Mouse (Mus musculus) stomach, embryonic 14.5 days (tissue): ENCODE measurements around the gene Dcun1d3. TPM values are rescaled to one million over a fixed set of nuclear protein-coding genes. Genes with fewer than 3 reads are reported as not detected.
A peak's percentile ranks its signal among the peaks of the same experiment; 100 is the strongest.

Source experiments
- ATAC-seq: fragments of 200-750 bp; cut with Nextera tagmentation; 2 replicates; pipeline ENCODE4 v1.8.0; 2017; ENCODE audit warnings: low read depth, moderate TSS enrichment; ENCODE audit not compliant: insufficient number of reproducible peaks, insufficient read depth, low FRiP score
- H3K27ac ChIP-seq: fragments of 300-500 bp; sonication (generic); 2 replicates; pipeline ENCODE4 v1.5.1; 2014; ENCODE audit warnings: mild to moderate bottlenecking, low read length, moderate library complexity, mixed read lengths
- H3K27me3 ChIP-seq: fragments of 300-500 bp; sonication (generic); 2 replicates; pipeline ENCODE4 v1.6.1; 2014; ENCODE audit warnings: low read length, control low read depth, mixed read lengths; ENCODE audit not compliant: control insufficient read depth, insufficient read depth
- H3K36me3 ChIP-seq: fragments of 300-500 bp; sonication (generic); 2 replicates; pipeline ENCODE4 v1.6.1; 2014; ENCODE audit warnings: mild to moderate bottlenecking, control low read depth, low read length, moderate library complexity, mixed read lengths; ENCODE audit not compliant: control insufficient read depth, insufficient read depth
- H3K4me1 ChIP-seq: fragments of 300-500 bp; sonication (generic); 2 replicates; pipeline ENCODE4 v1.6.1; 2014; ENCODE audit warnings: low read length, control low read depth, mixed read lengths; ENCODE audit not compliant: control insufficient read depth, insufficient read depth
- H3K4me2 ChIP-seq: fragments of 300-500 bp; sonication (generic); replicated peaks from 2 replicates; pipeline ENCODE4 v1.6.1; 2014; ENCODE audit warnings: low read depth, low read length, control low read depth
- H3K4me3 ChIP-seq: fragments of 300-500 bp; sonication (generic); 2 replicates; pipeline ENCODE4 v1.5.1; 2014; ENCODE audit warnings: low read depth, low read length, control low read depth
- H3K9ac ChIP-seq: fragments of 300-500 bp; sonication (generic); replicated peaks from 2 replicates; pipeline ENCODE4 v1.6.1; 2014; ENCODE audit warnings: low read depth, mild to moderate bottlenecking, control low read depth, low read length, moderate library complexity, mixed read lengths
- H3K9me3 ChIP-seq: fragments of 300-500 bp; sonication (generic); 2 replicates; pipeline ENCODE4 v1.6.1; 2016; ENCODE audit warnings: low read depth, low read length, control low read depth; ENCODE audit not compliant: control insufficient read depth
- WGBS: fragments of 180-500 bp; shearing (Covaris S2); extraction: QIAGEN DNeasy Blood & Tissue Kit; methylation state at CpG from one replicate; pipeline ENCODE4 v1.1.7; 2014; 5-methylcytosine and 5-hydroxymethylcytosine counted together
- polyA plus RNA-seq: library from polyadenylated mRNA; unstranded; fragments of >200 nt; fragmentation: Nextera tagmentation; extraction: Ambion mirVana; gene quantifications from 2 replicates; pipeline ENCODE4 v1.2.1, GENCODE M21; 2014

Gene Dcun1d3
- polyA plus RNA-seq, 1 experiment from 2014 or later = 5.5 TPM

DNA sequence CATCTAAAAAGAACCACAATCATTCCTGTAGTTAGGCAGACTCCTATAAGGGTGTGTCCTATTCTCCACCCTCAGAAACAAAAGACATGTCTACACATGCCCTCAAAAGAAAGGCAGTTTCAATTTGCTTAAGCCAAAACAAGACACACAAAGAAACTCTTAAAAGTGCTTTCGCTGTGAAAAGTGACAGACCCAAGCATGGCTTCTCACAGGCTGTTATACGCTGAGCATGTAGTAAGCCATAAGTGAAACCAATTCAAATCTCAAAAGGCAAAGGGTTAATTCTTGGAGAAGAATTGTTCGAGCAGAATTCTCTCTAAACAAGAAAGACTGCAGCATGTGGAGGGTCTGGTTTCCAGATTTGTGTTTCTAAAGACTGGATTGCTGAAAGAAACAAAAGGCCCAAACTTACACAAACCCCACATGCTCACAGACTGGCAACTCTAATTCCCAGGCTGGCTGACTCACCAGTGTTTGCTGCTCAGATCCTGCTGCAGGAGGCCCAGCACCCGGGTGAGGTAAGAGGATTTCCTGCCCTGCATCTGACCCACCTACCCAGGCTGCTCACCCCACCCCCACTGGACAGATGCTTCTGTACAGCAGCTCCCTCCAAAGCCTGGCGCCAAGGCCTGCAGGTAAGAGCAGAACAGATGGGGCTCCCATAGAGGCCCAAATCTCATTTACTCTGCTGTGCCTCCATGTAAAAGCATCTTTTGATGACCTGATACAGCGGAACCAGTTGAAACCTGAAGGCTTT lies 34.6 kb downstream of the Dcun1d3 start:
- Histone ChIP-seq H3K27ac (peak overlapping the region; percentile 79), H3K4me2 (no peak overlapping the region; the same call in 1 of the 2 replicates), H3K9ac (no peak overlapping the region; the same call in 1 of the 2 replicates), H3K27me3 (no peaks in the 10 kb centered on the region), H3K9me3 (no peaks in the 10 kb centered on the region), H3K4me1 (peaks cover 6% of the 10 kb centered on the region; the same call in 1 of the 2 replicates), H3K36me3 (peaks cover 15% of the 10 kb centered on the region; the same call in 1 of the 2 replicates), H3K4me3 (no peak overlapping the region)
- peak; percentile 90 for ATAC-seq
- WGBS = 23% methylated on average over 6 of the region's 6 CpGs

DNA sequence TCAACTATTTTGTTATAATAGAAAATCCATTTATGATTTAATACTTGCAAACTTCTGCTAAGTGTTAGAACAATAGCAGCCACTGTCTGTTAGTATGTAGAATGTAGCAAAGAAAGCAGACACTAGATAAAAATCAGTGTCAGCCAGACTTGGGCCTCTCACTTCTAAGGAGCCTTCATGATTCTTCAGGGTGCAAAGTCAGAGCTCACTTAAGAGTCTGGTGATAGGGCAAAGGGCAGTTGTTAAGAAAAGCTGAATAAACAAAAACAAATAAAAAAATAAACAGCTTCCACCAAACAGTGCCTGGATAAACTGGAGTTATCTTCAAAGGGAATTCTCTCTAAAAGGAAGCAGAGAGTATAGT lies 35.1 kb downstream of the Dcun1d3 start:
- H3K4me3 ChIP-seq = no peak overlapping the region
- no peak overlapping the region for H3K4me2 ChIP-seq
- no peaks in the 10 kb centered on the region for H3K9me3 ChIP-seq
- ATAC-seq = no peak
- H3K27me3 ChIP-seq = no peaks in the 10 kb centered on the region
- no peak overlapping the region for H3K9ac ChIP-seq
- H3K27ac ChIP-seq = peak overlapping the region; percentile 79; the same call in 1 of the 2 replicates
- peaks cover 6% of the 10 kb centered on the region; the same call in 1 of the 2 replicates for H3K4me1 ChIP-seq
- H3K36me3 ChIP-seq = peaks cover 15% of the 10 kb centered on the region; the same call in 1 of the 2 replicates

DNA sequence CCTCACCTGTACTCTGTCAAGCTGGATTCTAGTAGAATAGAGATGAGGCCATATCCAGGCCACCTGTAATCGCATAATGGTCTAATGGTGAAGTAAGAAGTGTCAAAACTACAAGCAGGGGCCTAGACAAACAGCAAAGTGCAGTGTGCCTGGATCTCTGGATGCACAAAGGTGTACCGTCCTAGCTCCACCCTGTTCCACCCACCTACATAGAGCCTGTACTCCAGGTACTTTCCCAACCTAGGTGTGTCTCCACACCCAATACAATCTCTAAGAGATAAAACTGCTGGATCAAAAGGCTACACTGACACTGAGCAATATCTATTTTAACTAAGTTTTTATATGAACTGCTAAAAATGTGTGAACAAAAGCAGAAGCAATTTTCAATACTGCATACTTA lies 35.5 kb downstream of the Dcun1d3 start:
- Histone ChIP-seq H3K27me3 (no peaks in the 10 kb centered on the region), H3K4me2 (no peak overlapping the region), H3K4me1 (peaks cover 6% of the 10 kb centered on the region; the same call in 1 of the 2 replicates), H3K4me3 (no peak overlapping the region), H3K27ac (no peak overlapping the region; the same call in 1 of the 2 replicates), H3K9me3 (no peaks in the 10 kb centered on the region), H3K36me3 (peaks cover 15% of the 10 kb centered on the region; the same call in 1 of the 2 replicates), H3K9ac (no peak overlapping the region)
- ATAC-seq = peak; percentile 46; the same call in 1 of the 2 replicates
- 74% methylated on average over 2 of the region's 2 CpGs for WGBS

DNA sequence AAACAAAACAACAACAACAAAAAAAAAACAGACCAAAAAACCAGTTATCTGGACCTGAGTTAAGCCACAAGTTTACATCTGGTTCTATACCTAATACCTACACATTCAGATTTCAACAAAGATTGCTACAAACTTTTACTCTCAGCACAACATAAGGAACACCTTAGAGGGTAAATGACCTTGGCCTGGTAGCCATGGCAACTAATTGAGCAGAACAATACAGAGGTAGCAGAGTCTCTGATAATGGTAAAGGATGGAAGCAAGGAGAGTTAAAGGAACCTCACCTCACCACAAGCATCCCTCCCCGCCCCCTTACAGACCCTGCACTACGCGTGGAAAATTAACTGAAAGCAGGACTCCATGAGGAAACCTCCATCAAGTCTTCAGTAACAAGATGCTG lies 36.0 kb downstream of the Dcun1d3 start:
- H3K36me3 ChIP-seq = peaks cover 15% of the 10 kb centered on the region; the same call in 1 of the 2 replicates
- ATAC-seq = no peak

DNA sequence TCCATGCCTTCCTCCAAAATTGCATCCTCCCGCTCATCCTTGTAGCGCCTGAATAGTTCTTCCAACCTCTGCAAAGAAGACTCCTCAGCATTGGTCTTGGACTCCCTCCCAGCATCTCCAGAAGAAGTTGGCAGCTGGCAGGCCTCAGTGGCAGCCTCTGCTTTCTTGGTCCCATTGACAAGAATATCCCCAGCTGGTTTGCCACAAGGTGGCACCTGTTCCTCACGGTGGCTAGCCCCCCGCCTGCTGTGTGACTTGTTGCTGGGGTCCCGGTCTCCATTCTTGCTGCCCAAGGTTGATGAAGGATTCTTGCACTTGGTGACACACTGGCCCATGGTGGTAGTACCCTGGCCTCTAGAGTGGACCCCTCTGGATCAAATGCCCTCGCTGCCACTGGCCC lies 36.6 kb downstream of the Dcun1d3 start:
- no peak overlapping the region for H3K27ac ChIP-seq
- no peak for ATAC-seq
- 75% methylated on average over 6 of the region's 6 CpGs for WGBS
- no peak overlapping the region for H3K9ac ChIP-seq
- peaks cover 15% of the 10 kb centered on the region; the same call in 1 of the 2 replicates for H3K36me3 ChIP-seq
- H3K9me3 ChIP-seq = no peaks in the 10 kb centered on the region
- peaks cover 6% of the 10 kb centered on the region; the same call in 1 of the 2 replicates for H3K4me1 ChIP-seq
- no peak overlapping the region for H3K4me3 ChIP-seq
- no peaks in the 10 kb centered on the region for H3K27me3 ChIP-seq
- H3K4me2 ChIP-seq = no peak overlapping the region

More for the DNA sequence above, 36.0 kb downstream of the Dcun1d3 start:
- Histone ChIP-seq H3K27me3 (no peaks in the 10 kb centered on the region), H3K9me3 (no peaks in the 10 kb centered on the region), H3K27ac (no peak overlapping the region), H3K9ac (no peak overlapping the region), H3K4me3 (no peak overlapping the region), H3K4me1 (peaks cover 6% of the 10 kb centered on the region; the same call in 1 of the 2 replicates), H3K4me2 (no peak overlapping the region)
- WGBS = 86% methylated on average over 3 of the region's 3 CpGs

DNA sequence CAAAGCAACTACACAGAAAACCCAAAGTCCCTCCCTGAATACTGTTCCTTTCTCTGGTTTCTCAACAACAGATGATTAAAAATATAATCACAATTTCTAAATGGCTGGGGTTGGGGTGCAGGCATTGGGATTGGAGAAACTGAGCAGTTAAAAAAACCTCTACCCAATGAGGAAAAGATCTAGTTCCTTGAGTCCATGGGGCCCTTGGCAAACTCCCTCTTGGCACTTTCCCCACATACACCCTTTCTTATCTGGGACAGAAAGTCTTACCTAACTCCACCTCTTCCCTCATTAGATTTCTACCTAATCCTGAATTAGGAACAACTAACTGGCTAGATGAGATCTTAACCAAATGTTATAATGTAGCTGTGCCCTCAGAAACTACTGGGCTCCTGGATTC lies 41.1 kb downstream of the Dcun1d3 start:
- peaks cover 11% of the 10 kb centered on the region; the same call in 1 of the 2 replicates for H3K36me3 ChIP-seq
- H3K4me2 ChIP-seq = no peak overlapping the region
- H3K27me3 ChIP-seq = no peaks in the 10 kb centered on the region
- no peaks in the 10 kb centered on the region for H3K9me3 ChIP-seq
- no peaks in the 10 kb centered on the region for H3K4me1 ChIP-seq
- H3K4me3 ChIP-seq = no peak overlapping the region
- no peak for ATAC-seq
- no peak overlapping the region for H3K27ac ChIP-seq
- H3K9ac ChIP-seq = no peak overlapping the region

DNA sequence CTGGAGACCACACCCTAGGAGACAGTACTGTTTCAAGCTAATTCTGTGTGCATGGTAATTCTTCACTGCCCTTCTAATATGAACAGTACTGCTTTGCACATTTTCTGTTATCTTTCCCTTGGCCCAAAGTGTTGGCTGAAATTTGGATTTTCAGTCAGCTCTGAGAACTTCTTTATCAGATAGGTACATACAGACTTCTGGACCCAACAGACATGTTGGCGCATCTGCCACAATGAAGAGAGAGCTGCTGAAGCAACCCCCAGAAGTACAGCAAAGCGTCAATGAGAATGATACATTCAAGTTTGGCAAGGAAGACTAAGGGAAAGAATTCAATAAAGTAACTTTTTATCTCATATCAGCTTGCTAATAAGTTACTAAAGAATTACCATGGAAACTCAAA lies 41.7 kb downstream of the Dcun1d3 start:
- H3K27me3 ChIP-seq = no peaks in the 10 kb centered on the region
- no peaks in the 10 kb centered on the region for H3K9me3 ChIP-seq
- no peak overlapping the region for H3K27ac ChIP-seq
- WGBS = 95% methylated on average over 2 of the region's 2 CpGs
- H3K4me1 ChIP-seq = no peaks in the 10 kb centered on the region
- H3K4me3 ChIP-seq = no peak overlapping the region
- no peak for ATAC-seq
- no peak overlapping the region for H3K4me2 ChIP-seq
- H3K9ac ChIP-seq = no peak overlapping the region
- peaks cover 9% of the 10 kb centered on the region; the same call in 1 of the 2 replicates for H3K36me3 ChIP-seq

DNA sequence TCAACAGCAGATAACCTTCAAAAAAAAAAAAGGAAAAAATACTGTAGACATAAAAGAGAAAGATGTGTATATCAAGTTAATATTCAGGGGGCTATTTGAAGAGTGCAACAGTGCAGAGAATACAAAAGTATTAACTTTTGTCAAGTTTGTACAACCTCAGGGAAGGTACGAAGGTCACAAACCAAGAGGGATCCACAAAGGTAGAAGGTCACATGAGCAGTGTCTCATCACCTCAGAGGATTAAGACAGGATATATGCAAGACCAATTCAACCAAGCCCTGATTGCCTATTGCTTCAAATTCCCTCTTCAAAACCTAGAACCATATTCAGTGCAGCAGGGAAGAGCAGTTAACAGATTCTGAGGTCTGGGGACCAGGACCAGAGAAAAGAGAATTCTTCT lies 42.9 kb downstream of the Dcun1d3 start:
- no peak overlapping the region for H3K27ac ChIP-seq
- H3K27me3 ChIP-seq = no peaks in the 10 kb centered on the region
- H3K9me3 ChIP-seq = no peaks in the 10 kb centered on the region
- no peaks in the 10 kb centered on the region for H3K4me1 ChIP-seq
- no peak overlapping the region for H3K9ac ChIP-seq
- no peak for ATAC-seq
- 87% methylated on average over 1 of the region's 1 CpGs for WGBS
- peaks cover 6% of the 10 kb centered on the region; the same call in 1 of the 2 replicates for H3K36me3 ChIP-seq
- no peak overlapping the region for H3K4me3 ChIP-seq
- H3K4me2 ChIP-seq = no peak overlapping the region
